Mouse (Mus musculus) spleen, postnatal 14 days (tissue): ENCODE measurements at regions not wholly inside any gene's neighbourhood (a gene's known extent, or its start where the extent isn't known, plus 50 kb on each side); places are given as distances from the start of the nearest gene placed in this dataset.

Experiments used
- DNase-seq, 2 experiments: peaks; one replicate each; pipeline ENCODE4 v3.0.0; 2021 to 2022; ENCODE audit warnings: low spot score in 2 of 2

GRCm38 (mm10) chr8:24287861-24288260, 437.8 kb downstream of the Adam3 start:
- DNase-seq = no peak

GRCm38 (mm10) chr8:24284966-24285365, 440.7 kb downstream of the Adam3 start:
- DNase-seq = no peak

- no peak for DNase-seq
Measured at GRCm38 (mm10) chr8:24283901-24284405, 441.7 kb downstream of the Adam3 start.

- DNase-seq = no peak
Measured at GRCm38 (mm10) chr8:24280296-24280695, 445.4 kb downstream of the Adam3 start.

- DNase-seq = no peak
Measured at GRCm38 (mm10) chr8:24278391-24278790, 447.3 kb downstream of the Adam3 start.

GRCm38 (mm10) chr8:24261359-24261758, 464.3 kb downstream of the Adam3 start:
- no peak for DNase-seq

- no peak for DNase-seq
Measured at GRCm38 (mm10) chr8:24258622-24259021, 467.0 kb downstream of the Adam3 start.

- no peak for DNase-seq
Measured at GRCm38 (mm10) chr8:24242211-24242610, 483.4 kb downstream of the Adam3 start.

GRCm38 (mm10) chr8:24240211-24240983, 485.3 kb downstream of the Adam3 start:
- DNase-seq = no peak

- DNase-seq = no peak
Measured at GRCm38 (mm10) chr8:24234981-24235380, 490.7 kb downstream of the Adam3 start.

GRCm38 (mm10) chr8:24228148-24228547, 497.5 kb downstream of the Adam3 start:
- no peak for DNase-seq

GRCm38 (mm10) chr8:24227331-24228072, 498.1 kb downstream of the Adam3 start:
- no peak for DNase-seq

GRCm38 (mm10) chr8:24220222-24220621, 505.4 kb downstream of the Adam3 start:
- no peak for DNase-seq

GRCm38 (mm10) chr8:24216655-24217054, 509.0 kb downstream of the Adam3 start:
- DNase-seq = no peak

GRCm38 (mm10) chr8:24215510-24216138, 510.0 kb downstream of the Adam3 start:
- no peak for DNase-seq

- no peak for DNase-seq
Measured at GRCm38 (mm10) chr8:24214315-24214714, 511.3 kb downstream of the Adam3 start.

GRCm38 (mm10) chr8:24212216-24213200, 513.1 kb downstream of the Adam3 start:
- no peak for DNase-seq

- no peak for DNase-seq
Measured at GRCm38 (mm10) chr8:24211091-24211490, 514.6 kb downstream of the Adam3 start.
